Mouse (Mus musculus) urinary bladder, adult 2 months (tissue): ENCODE measurements around the gene Zzz3. TPM values are rescaled to one million over a fixed set of nuclear protein-coding genes. Genes with fewer than 3 reads are reported as not detected.

Experiments used
- DNase-seq: peaks from one replicate; pipeline ENCODE4 v3.0.0; 2022; ENCODE audit warnings: low spot score
- polyA plus RNA-seq: library from polyadenylated mRNA; depleted of rRNA; stranded (reverse); fragments of >200 nt; gene quantifications from 2 replicates; pipeline ENCODE4 v1.2.3, GENCODE M21; 2012; rRNA removed

Zzz3 gene
- polyA plus RNA-seq, 1 experiment, result 25.4 TPM

GRCm38 (mm10) chr3:152497084-152497483, 101.8 kb downstream of the Zzz3 start:
- no peak for DNase-seq

- no peak for DNase-seq
Measured at GRCm38 (mm10) chr3:152497842-152498241, 102.6 kb downstream of the Zzz3 start.

- DNase-seq, result no peak
Measured at GRCm38 (mm10) chr3:152498968-152499696, 103.9 kb downstream of the Zzz3 start.

- no peak for DNase-seq
Measured at GRCm38 (mm10) chr3:152507900-152508299, 112.6 kb downstream of the Zzz3 start.

- no peak for DNase-seq
Measured at GRCm38 (mm10) chr3:152508419-152508993, 113.2 kb downstream of the Zzz3 start.

GRCm38 (mm10) chr3:152509268-152509667, 114.0 kb downstream of the Zzz3 start:
- no peak for DNase-seq

Other genes starting within 250 kb of the Zzz3 start
- gene Gipc2, start 229.2 kb upstream of the Zzz3 start, polyA plus RNA-seq, result 3.3 and 4.9 TPM in 2 replicates
- gene Dnajb4, start 185.2 kb upstream of the Zzz3 start, polyA plus RNA-seq, result 38.7 and 39.3 TPM in 2 replicates
- gene Fubp1, start 185.1 kb upstream of the Zzz3 start, polyA plus RNA-seq, result 57.6 and 74.3 TPM in 2 replicates
- 12.7 and 38.4 TPM in 2 replicates for gene Nexn, start 129.1 kb upstream of the Zzz3 start, polyA plus RNA-seq
- gene Miga1, start 55.1 kb upstream of the Zzz3 start, polyA plus RNA-seq, result 6.4 and 7.4 TPM in 2 replicates
- 32.8 and 39.3 TPM in 2 replicates for gene Usp33, start 49.0 kb upstream of the Zzz3 start, polyA plus RNA-seq